Mouse (Mus musculus) urinary bladder, adult 2 months (tissue): Measurements from ENCODE around the gene Clptm1l. TPM values are rescaled to one million over a fixed set of nuclear protein-coding genes. Genes with fewer than 3 reads are reported as not detected.

Source experiments
- DNase-seq: peaks from one replicate; pipeline ENCODE4 v3.0.0; 2022; ENCODE audit warnings: low spot score
- polyA plus RNA-seq: library from polyadenylated mRNA; depleted of rRNA; stranded (reverse); fragments of >200 nt; gene quantifications from 2 replicates; pipeline ENCODE4 v1.2.3, GENCODE M21; 2012; rRNA removed

Clptm1l gene
- polyA plus RNA-seq, 1 experiment = 160 TPM

GRCm38 (mm10) chr13:73660163-73660695 is 56.4 kb downstream of the Clptm1l start:
- no peak for DNase-seq

Other genes starting within 250 kb of the Clptm1l start
- 15.2 and 17.2 TPM in 2 replicates for gene Lpcat1, start 136.8 kb upstream of the Clptm1l start, polyA plus RNA-seq
- gene Slc6a3, start 67.3 kb upstream of the Clptm1l start, polyA plus RNA-seq = 0.03 and 0.04 TPM in 2 replicates
- 3.4 and 4.5 TPM in 2 replicates for gene Tert, start 22.9 kb downstream of the Clptm1l start, polyA plus RNA-seq
- 0.68 and 1.0 TPM in 2 replicates for gene Slc6a18, start 74.0 kb downstream of the Clptm1l start, polyA plus RNA-seq
- 0.07 and 0.12 TPM in 2 replicates for gene Slc6a19, start 100.9 kb downstream of the Clptm1l start, polyA plus RNA-seq
- gene Slc12a7, start 129.1 kb downstream of the Clptm1l start, polyA plus RNA-seq = 105 and 110 TPM in 2 replicates
- gene Nkd2, start 243.6 kb downstream of the Clptm1l start, polyA plus RNA-seq = 64.0 and 74.8 TPM in 2 replicates